Mouse (Mus musculus): ENCODE measurements around the gene Hist1h3c.

DNA sequence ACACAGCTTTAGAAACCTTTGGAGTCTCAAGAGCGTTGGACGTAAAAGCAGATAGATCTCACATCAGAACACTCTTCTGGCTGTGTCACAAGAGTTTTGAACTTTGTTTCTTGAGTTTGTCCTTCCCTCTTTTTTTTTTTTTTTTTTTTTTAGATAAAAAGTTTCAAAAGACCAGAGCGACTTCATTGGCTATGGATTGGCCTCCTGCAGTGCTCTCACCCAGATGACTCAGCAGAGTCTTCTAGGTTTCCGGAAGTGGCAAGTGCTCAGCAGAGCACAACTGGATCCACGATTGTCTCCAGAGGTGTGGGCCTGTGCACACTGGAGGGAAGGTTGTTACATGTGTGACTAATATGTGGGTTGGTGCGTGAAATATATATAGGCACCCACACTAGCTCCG lies 32.9 kb upstream of the Hist1h3c start:
- TF ChIP-seq CTCF (IDR thresholded peaks at IDR 0.05; ENCODE audit: low read depth, low read length) (no peak), POLR2A (IDR thresholded peaks at IDR 0.05; ENCODE audit: insufficient read depth, low read length) (no peak)
